8 mouse cellular contexts compared by ENCODE assay signal in the genomic region with DNA sequence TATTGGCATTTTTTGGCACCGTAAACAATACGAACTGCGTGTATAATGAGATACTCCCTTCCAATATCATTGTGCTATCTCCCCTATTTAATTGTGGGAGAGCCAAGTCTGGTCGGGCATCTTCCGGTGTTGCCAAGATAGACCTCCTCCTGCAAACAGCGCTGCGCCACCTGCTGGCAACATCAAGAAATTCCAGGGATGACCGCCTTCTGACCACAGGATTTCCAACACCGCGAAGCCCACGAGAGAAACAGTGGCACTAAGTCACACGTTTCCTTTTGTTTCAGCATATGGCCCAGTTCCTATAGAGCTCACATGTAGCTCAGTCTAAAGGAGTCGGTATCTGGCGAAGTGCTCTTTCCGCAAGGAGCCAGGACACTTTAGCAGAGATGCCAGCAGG. TPM values are rescaled to one million over a fixed set of nuclear protein-coding genes. Genes with fewer than 3 reads are reported as not detected.
A peak's percentile ranks its signal among the peaks of the same experiment; 100 is the strongest.
DNase-seq lines count a peak whose midpoint lies in the region; ATAC-seq and TF ChIP-seq lines count a peak whose summit lies in the region.
"Had no signal": no experiment of that assay in that cellular context is flagged by ENCODE, and none has a peak within 500 bp of the region (broad histone marks: within the 10 kb centered on the region; RNA-seq: fewer than 3 reads in every experiment).

No protein-coding gene starts in this region.

- no peak for TF ChIP-seq POLR2A in brain, embryonic 14.5 days (IDR thresholded peaks at IDR 0.05; ENCODE audit: borderline replicate concordance, extremely low read depth, insufficient read depth, insufficient read length, poor library complexity, severe bottlenecking)

- no peaks in the 10 kb centered on the region for H3K36me3 ChIP-seq in midbrain, embryonic 10.5 days

- peaks cover 9% of the 10 kb centered on the region for H3K27me3 ChIP-seq in midbrain, embryonic 10.5 days (ENCODE audit: low read depth, poor library complexity, severe bottlenecking)

- intact Hi-C loops in heart, postnatal 36 days (cut with DNase I) = loop anchor here (1.0 kb wide), 1 partner anchor 71 kb away; no protein-coding TSS in a partner anchor

- H3K9me3 ChIP-seq in midbrain, embryonic 10.5 days (replicated peaks) = no peaks in the 10 kb centered on the region

- no peak overlapping the region for H3K27ac ChIP-seq in midbrain, embryonic 10.5 days (replicated peaks)

- peak; percentile 16 for DNase-seq in NIH3T3 (ENCODE audit: low read depth)
- peak; percentile 82 for DNase-seq in brain, embryonic 14.5 days (ENCODE audit: low read depth)
- DNase-seq in heart, postnatal 36 days = peak; percentile 67 to 70
- peak; percentile 26 to 28 for DNase-seq in layer of hippocampus, postnatal 36 days
- peak; percentile 72 for DNase-seq in midbrain, embryonic 10.5 days (ENCODE audit: low spot score)
- peak; percentile 74 for DNase-seq in right cerebral cortex, postnatal 4 days

- TF ChIP-seq CTCF in brain, embryonic 14.5 days (IDR thresholded peaks at IDR 0.05; ENCODE audit: borderline replicate concordance, extremely low read depth, insufficient read depth, insufficient read length) = peak; percentile 89

- H3K4me3 ChIP-seq in midbrain, embryonic 10.5 days = no peak overlapping the region

- ATAC-seq in erythroblast, adult 5-6 weeks (replicated peaks; ENCODE audit: low FRiP score, poor library complexity, severe bottlenecking) = peak; percentile 60

- no peaks in the 10 kb centered on the region for H3K4me1 ChIP-seq in midbrain, embryonic 10.5 days

- WGBS in midbrain, embryonic 10.5 days = 15% methylated on average over 15 of the region's 15 CpGs

RNA-seq across cellular contexts. Expression of a gene that starts 24.6 kb away (rescaled TPM):
- 0.26 TPM in 1 of 2 replicates, not detected in the other for polyA plus RNA-seq in brain, embryonic 14.5 days (2012; rRNA removed)
- total RNA-seq in erythroblast, adult 5-6 weeks (2015; ENCODE audit: low replicate concordance) = not detected in 2 replicates
- total RNA-seq in erythroblast, adult 5-6 weeks (2017; ENCODE audit: low replicate concordance) = not detected in 2 replicates
- not detected for total RNA-seq in heart, postnatal 36 days (2021)
- total RNA-seq in layer of hippocampus, postnatal 36 days (2021) = not detected
- polyA plus RNA-seq in midbrain, embryonic 10.5 days (2016; fragmentation: Nextera tagmentation; extraction: Ambion mirVana) = not detected in 2 replicates
- polyA plus RNA-seq: liver, embryonic 16.5 days had no signal

RNA-seq across cellular contexts. Expression of a gene that starts 27.1 kb away (rescaled TPM):
- 1.5 and 2.1 TPM in 2 replicates for polyA plus RNA-seq in brain, embryonic 14.5 days (2012; rRNA removed)
- 33.2 and 59.8 TPM in 2 replicates for total RNA-seq in erythroblast, adult 5-6 weeks (2015; ENCODE audit: low replicate concordance)
- total RNA-seq in erythroblast, adult 5-6 weeks (2017; ENCODE audit: low replicate concordance) = 12.3 and 20.1 TPM in 2 replicates
- 1 to 10 TPM; 1.7 to 2.9 TPM for total RNA-seq in heart, postnatal 36 days (2021)
- 1 to 10 TPM; 3.9 to 6.1 TPM for total RNA-seq in layer of hippocampus, postnatal 36 days (2021)
- polyA plus RNA-seq in midbrain, embryonic 10.5 days (2016; fragmentation: Nextera tagmentation; extraction: Ambion mirVana) = 1.8 and 2.6 TPM in 2 replicates

Comparison
In these comparisons a context has a peak if more than half of its experiments do, and no peak if none do; other contexts are left out.
1. DNase-seq: peak in every context shown above with its lines; median percentile 82 in brain, embryonic 14.5 days; 74 in right cerebral cortex, postnatal 4 days; 72 in midbrain, embryonic 10.5 days; 68 in heart, postnatal 36 days; 27 in layer of hippocampus, postnatal 36 days; 16 in NIH3T3.